Mouse (Mus musculus) ES-Bruce4 (cell line): Measurements from ENCODE around the gene Ugt1a10. TPM values are rescaled to one million over a fixed set of nuclear protein-coding genes. Genes with fewer than 3 reads are reported as not detected.

Experiments used
- H3K27ac ChIP-seq: 2 replicates; pipeline ENCODE4 v1.5.1; 2012; ENCODE audit warnings: low read length, inconsistent platforms; ENCODE audit not compliant: insufficient read depth
- H3K27me3 ChIP-seq: 2 replicates; pipeline ENCODE4 v1.6.1; 2012; ENCODE audit warnings: mild to moderate bottlenecking, low read length, inconsistent platforms; ENCODE audit not compliant: control insufficient read depth, poor library complexity, insufficient read depth, severe bottlenecking
- H3K36me3 ChIP-seq: 2 replicates; pipeline ENCODE4 v1.6.1; 2012; ENCODE audit warnings: inconsistent platforms, mild to moderate bottlenecking, low read length, moderate library complexity; ENCODE audit not compliant: control insufficient read depth, poor library complexity, insufficient read depth, severe bottlenecking
- H3K4me1 ChIP-seq: one replicate; pipeline ENCODE4 v1.8.1; 2011; ENCODE audit warnings: low read length; ENCODE audit not compliant: control insufficient read depth, insufficient read depth
- H3K4me3 ChIP-seq: 2 replicates; pipeline ENCODE4 v1.5.1; 2011; ENCODE audit warnings: low read depth, mild to moderate bottlenecking, low read length
- H3K9ac ChIP-seq: 2 replicates; pipeline ENCODE4 v1.6.1; 2012; ENCODE audit warnings: low read depth, mild to moderate bottlenecking, inconsistent platforms; ENCODE audit not compliant: poor library complexity, severe bottlenecking
- H3K9me3 ChIP-seq: replicated peaks from 2 replicates; pipeline ENCODE4 v1.6.1; 2012; ENCODE audit warnings: mild to moderate bottlenecking, low read length, inconsistent platforms; ENCODE audit not compliant: control insufficient read depth, poor library complexity, insufficient read depth, severe bottlenecking
- CTCF ChIP-seq: IDR thresholded peaks from one replicate; pipeline ENCODE4 v1.8.1; 2011; ENCODE audit warnings: low read depth, low read length
- EP300 ChIP-seq: IDR thresholded peaks from 2 replicates; pipeline ENCODE4 v1.6.1; 2011; ENCODE audit warnings: low read depth, low read length; ENCODE audit not compliant: insufficient read depth
- POLR2A ChIP-seq: IDR thresholded peaks from one replicate; pipeline ENCODE4 v1.8.1; 2011; ENCODE audit warnings: low read length; ENCODE audit not compliant: insufficient read depth
- polyA plus RNA-seq: library from polyadenylated mRNA; stranded (reverse); fragments of >200 nt; gene quantifications from 2 replicates; pipeline ENCODE4 v1.2.4, GENCODE M21; 2011; ENCODE audit warnings: low read depth; ENCODE audit not compliant: missing spikeins, insufficient read depth, insufficient read length

The Ugt1a10 gene
- polyA plus RNA-seq, 1 experiment = not detected

- TF ChIP-seq EP300 (no peak), CTCF (no peak), POLR2A (no peak)
- H3K9me3 ChIP-seq = no peaks in the 10 kb centered on the region
- H3K27me3 ChIP-seq = no peaks in the 10 kb centered on the region
- H3K4me3 ChIP-seq = no peak within 1 kb of the TSS
- no peaks in the 10 kb centered on the region for H3K4me1 ChIP-seq
- no peak within 1 kb of the TSS for H3K9ac ChIP-seq
- H3K27ac ChIP-seq = no peak within 1 kb of the TSS
- H3K36me3 ChIP-seq = no peaks in the 10 kb centered on the region
Observed at GRCm38 (mm10) chr1:88070495-88070894, 15.3 kb downstream of the Ugt1a10 start, which contains the start of gene Ugt1a9. TSS of gene Ugt1a9 (plus strand) at chr1:88070800.

- TF ChIP-seq CTCF (no peak), POLR2A (no peak), EP300 (no peak)
- Histone ChIP-seq H3K4me1 (no peaks in the 10 kb centered on the region), H3K27me3 (no peaks in the 10 kb centered on the region), H3K27ac (no peak overlapping the region), H3K36me3 (no peaks in the 10 kb centered on the region), H3K9ac (no peak overlapping the region), H3K9me3 (no peaks in the 10 kb centered on the region), H3K4me3 (no peak overlapping the region)
Observed at GRCm38 (mm10) chr1:88070902-88071301, 15.7 kb downstream of the Ugt1a10 start.

- TF ChIP-seq POLR2A (no peak), EP300 (no peak), CTCF (no peak)
- Histone ChIP-seq H3K9me3 (no peaks in the 10 kb centered on the region), H3K36me3 (no peaks in the 10 kb centered on the region), H3K9ac (no peak overlapping the region), H3K27ac (no peak overlapping the region), H3K4me1 (no peaks in the 10 kb centered on the region), H3K27me3 (no peaks in the 10 kb centered on the region), H3K4me3 (no peak overlapping the region)
Observed at GRCm38 (mm10) chr1:88074471-88074870, 19.3 kb downstream of the Ugt1a10 start.

- Histone ChIP-seq H3K9ac (no peak overlapping the region), H3K4me1 (no peaks in the 10 kb centered on the region), H3K9me3 (no peaks in the 10 kb centered on the region), H3K4me3 (no peak overlapping the region), H3K27me3 (no peaks in the 10 kb centered on the region), H3K27ac (no peak overlapping the region), H3K36me3 (no peaks in the 10 kb centered on the region)
- TF ChIP-seq CTCF (no peak), EP300 (no peak), POLR2A (no peak)
Observed at GRCm38 (mm10) chr1:88077128-88077527, 21.9 kb downstream of the Ugt1a10 start.

- Histone ChIP-seq H3K27me3 (no peaks in the 10 kb centered on the region), H3K4me3 (no peak overlapping the region), H3K27ac (no peak overlapping the region), H3K4me1 (no peaks in the 10 kb centered on the region), H3K9me3 (no peaks in the 10 kb centered on the region), H3K36me3 (no peaks in the 10 kb centered on the region), H3K9ac (no peak overlapping the region)
- TF ChIP-seq POLR2A (no peak), EP300 (no peak), CTCF (no peak)
Observed at GRCm38 (mm10) chr1:88081670-88082069, 26.5 kb downstream of the Ugt1a10 start.

- Histone ChIP-seq H3K36me3 (no peaks in the 10 kb centered on the region), H3K9ac (no peak overlapping the region), H3K4me1 (no peaks in the 10 kb centered on the region), H3K9me3 (no peaks in the 10 kb centered on the region), H3K27ac (no peak overlapping the region), H3K4me3 (no peak overlapping the region), H3K27me3 (no peaks in the 10 kb centered on the region)
- TF ChIP-seq CTCF = no peak
- TF ChIP-seq POLR2A = no peak
- TF ChIP-seq EP300 = no peak
Observed at GRCm38 (mm10) chr1:88086125-88086524, 30.9 kb downstream of the Ugt1a10 start.
